Mouse (Mus musculus): Measurements from ENCODE around the gene Trim38. TPM values are rescaled to one million over a fixed set of nuclear protein-coding genes. Genes with fewer than 3 reads are reported as not detected.

The Trim38 gene
- polyA plus RNA-seq, 1 experiment from 2014 or later: not detected

DNA sequence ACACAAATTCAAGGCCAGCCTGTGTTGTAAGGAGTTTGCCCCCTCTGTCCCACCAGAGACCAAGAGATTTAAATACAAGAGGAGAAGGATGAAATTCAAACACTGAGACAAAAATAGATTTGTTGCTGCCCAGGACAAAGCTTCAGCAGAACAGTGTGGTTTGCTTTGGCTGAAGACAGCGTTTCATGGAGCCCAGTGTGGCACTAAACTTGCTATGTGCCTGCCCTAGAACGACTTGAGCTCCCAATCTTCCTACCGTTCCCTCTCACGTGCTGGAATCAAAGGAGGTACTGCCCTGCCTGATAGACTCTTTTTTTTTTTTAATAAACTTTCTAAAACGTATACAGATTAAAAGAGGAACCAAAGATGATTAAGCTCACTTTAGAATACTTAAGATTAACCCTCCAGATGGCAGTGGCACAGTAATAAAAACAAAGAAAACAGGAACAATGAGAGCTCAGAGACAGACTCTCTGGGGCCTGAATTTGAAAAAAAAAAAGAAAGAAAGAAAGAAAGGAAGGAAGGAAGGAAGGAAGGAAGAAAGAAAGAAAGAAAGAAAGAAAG, 797 bp upstream of the Trim38 start:
- no peak for ATAC-seq (ENCODE audit: low FRiP score, low read depth)
- H3K27ac ChIP-seq: no peak overlapping the region
- no peaks in the 10 kb centered on the region for H3K27me3 ChIP-seq
- H3K36me3 ChIP-seq: no peaks in the 10 kb centered on the region
- H3K4me3 ChIP-seq: no peak overlapping the region
- H3K4me2 ChIP-seq (replicated peaks): no peak overlapping the region
- no peaks in the 10 kb centered on the region for H3K9me3 ChIP-seq
- 55% methylated on average over 5 of the region's 5 CpGs for WGBS
- H3K4me1 ChIP-seq: peaks cover 12% of the 10 kb centered on the region
- no peak overlapping the region for H3K9ac ChIP-seq

DNA sequence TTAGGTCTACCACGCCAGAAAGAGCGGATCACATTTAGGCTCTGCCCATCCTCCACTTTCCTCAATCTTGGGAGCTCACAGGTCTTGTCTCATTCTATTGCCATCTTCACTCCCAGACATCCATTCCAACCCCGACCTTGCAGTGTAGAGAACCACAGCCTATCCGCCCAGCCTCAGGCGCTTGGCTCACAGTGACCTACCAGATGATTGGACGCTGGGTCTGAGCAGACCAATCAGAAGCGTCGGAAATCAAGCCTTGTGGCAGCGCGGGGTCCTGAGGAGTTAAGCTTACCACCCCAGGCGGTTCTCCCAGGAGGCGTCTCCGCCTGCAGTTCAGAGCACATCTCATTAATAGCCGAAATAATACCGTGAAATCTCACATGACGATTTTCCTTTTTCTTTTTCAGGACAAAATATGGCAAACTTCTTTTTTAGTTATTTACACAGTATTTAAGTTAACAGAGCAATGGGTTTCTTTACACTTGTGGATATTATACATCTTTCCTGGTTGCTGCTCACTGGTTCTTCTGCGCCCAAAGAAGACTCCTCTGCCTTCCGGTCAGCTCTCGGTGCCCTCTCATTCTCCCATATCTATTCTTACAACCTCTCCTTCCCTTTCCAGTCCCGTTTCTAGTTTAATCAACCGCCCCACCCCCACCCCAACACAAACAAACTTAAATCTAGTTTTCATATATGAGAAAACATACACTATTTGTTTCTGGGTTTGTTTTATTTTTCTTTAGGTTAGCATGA, 3.0 kb downstream of the Trim38 start:
- peaks cover 4% of the 10 kb centered on the region; the same call in 1 of the 2 replicates for H3K4me1 ChIP-seq
- WGBS: 24% methylated on average over 21 of the region's 21 CpGs
- ATAC-seq (ENCODE audit: low FRiP score, low read depth): peak; percentile 87
- peak overlapping the region; percentile 52 for H3K4me2 ChIP-seq (replicated peaks)
- H3K27me3 ChIP-seq: no peaks in the 10 kb centered on the region
- H3K9me3 ChIP-seq: no peaks in the 10 kb centered on the region
- H3K27ac ChIP-seq: no peak overlapping the region
- no peak overlapping the region for H3K9ac ChIP-seq
- H3K4me3 ChIP-seq: no peak overlapping the region
- no peaks in the 10 kb centered on the region for H3K36me3 ChIP-seq

DNA sequence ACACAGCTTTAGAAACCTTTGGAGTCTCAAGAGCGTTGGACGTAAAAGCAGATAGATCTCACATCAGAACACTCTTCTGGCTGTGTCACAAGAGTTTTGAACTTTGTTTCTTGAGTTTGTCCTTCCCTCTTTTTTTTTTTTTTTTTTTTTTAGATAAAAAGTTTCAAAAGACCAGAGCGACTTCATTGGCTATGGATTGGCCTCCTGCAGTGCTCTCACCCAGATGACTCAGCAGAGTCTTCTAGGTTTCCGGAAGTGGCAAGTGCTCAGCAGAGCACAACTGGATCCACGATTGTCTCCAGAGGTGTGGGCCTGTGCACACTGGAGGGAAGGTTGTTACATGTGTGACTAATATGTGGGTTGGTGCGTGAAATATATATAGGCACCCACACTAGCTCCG, 8.6 kb downstream of the Trim38 start:
- H3K9ac ChIP-seq: no peak overlapping the region
- no peak for ATAC-seq (ENCODE audit: low FRiP score, low read depth)
- no peaks in the 10 kb centered on the region for H3K9me3 ChIP-seq
- H3K36me3 ChIP-seq: no peaks in the 10 kb centered on the region
- no peak overlapping the region for H3K4me3 ChIP-seq
- H3K27me3 ChIP-seq: no peaks in the 10 kb centered on the region
- H3K4me2 ChIP-seq (replicated peaks): no peak overlapping the region
- H3K4me1 ChIP-seq: no peaks in the 10 kb centered on the region
- H3K27ac ChIP-seq: no peak overlapping the region
- WGBS: 88% methylated on average over 7 of the region's 7 CpGs

DNA sequence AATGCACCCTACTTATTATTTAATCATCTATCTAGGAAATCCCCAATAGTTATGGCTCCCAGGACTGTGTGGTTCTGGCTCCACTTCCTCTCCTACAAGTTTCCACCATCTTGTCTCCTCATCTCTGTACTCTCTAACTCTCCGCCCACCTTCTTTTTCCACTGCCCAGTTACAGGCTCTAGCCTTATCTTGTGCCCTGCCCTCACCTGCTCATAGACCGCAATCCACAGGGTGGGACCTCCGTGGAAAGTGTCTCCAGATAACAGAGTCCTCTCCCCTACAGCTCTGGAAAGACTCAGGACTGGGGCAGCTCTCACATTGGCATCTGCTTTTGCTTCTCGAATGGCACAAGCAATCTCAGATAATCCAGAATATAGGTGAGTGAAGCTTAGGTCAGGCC, 9.3 kb downstream of the Trim38 start:
- Histone ChIP-seq H3K36me3 (no peaks in the 10 kb centered on the region), H3K4me2 (replicated peaks) (no peak overlapping the region), H3K9me3 (no peaks in the 10 kb centered on the region), H3K4me3 (no peak overlapping the region), H3K4me1 (no peaks in the 10 kb centered on the region), H3K27me3 (no peaks in the 10 kb centered on the region), H3K27ac (no peak overlapping the region), H3K9ac (no peak overlapping the region)
- ATAC-seq (ENCODE audit: low FRiP score, low read depth): no peak
- WGBS: 86% methylated on average over 4 of the region's 4 CpGs

DNA sequence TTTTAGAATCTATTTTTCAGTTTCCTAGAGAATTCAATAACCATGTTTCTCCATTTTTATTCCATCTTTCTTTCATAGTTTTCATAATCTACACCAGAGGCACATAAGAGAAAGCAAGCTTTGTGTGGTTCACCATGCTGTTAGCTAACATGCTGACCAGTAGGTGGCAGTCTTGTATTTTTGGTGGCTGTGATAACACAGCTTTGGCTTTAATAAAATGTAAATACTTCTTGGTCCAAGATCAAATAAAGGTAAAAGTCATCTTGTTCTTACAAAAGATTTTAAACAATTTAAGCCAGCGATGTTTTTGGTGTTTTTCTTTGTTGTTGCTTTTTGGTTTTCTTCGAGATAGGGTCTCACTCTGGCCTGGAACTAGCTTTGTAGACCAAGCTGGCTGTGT, 22.8 kb downstream of the Trim38 start:
- H3K4me1 ChIP-seq: no peaks in the 10 kb centered on the region
- no peak overlapping the region for H3K27ac ChIP-seq
- H3K9me3 ChIP-seq: no peaks in the 10 kb centered on the region
- no peak overlapping the region for H3K4me2 ChIP-seq (replicated peaks)
- 45% methylated on average over 2 of the region's 2 CpGs for WGBS
- no peaks in the 10 kb centered on the region for H3K36me3 ChIP-seq
- no peaks in the 10 kb centered on the region for H3K27me3 ChIP-seq
- no peak for ATAC-seq (ENCODE audit: low FRiP score, low read depth)
- no peak overlapping the region for H3K4me3 ChIP-seq
- no peak overlapping the region for H3K9ac ChIP-seq

DNA sequence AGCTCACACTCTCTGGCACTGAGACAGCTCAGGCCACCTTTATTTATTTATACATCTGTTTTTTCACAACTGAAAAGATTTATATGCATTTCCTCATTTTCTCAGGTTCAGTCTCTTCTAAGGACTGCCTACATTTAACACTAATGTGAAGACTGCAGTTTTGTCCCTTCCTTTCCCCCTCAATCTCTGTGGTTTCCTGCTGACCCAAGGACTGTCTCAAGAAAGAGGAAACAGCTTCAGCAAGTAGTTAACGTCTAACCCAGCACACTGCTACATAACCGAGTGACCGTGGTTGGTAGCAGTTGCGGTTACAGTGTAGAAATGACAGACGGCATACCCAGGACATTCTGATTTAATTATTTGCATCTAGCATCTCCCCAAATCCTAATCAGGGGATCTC, 29.7 kb downstream of the Trim38 start:
- WGBS: 62% methylated on average over 5 of the region's 5 CpGs

DNA sequence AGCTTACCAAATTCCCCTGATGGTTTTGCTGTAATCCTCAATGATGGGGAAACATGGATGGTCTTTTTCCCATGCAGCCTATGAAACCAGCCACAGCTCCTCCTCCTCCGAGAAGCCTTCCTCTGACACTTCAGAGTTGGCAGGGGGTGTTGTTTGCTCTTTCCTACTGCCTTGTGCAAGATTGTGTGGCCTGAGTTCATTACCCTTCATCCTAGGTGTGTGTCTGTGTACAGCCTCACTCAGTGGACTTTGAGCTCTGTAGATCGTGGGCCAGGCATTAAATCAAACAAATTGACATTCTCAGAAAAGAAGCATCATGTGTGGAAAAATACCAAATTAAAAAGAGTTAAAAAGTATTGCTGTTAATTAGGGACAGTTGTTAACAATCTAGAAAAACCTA, 34.8 kb downstream of the Trim38 start:
- no peaks in the 10 kb centered on the region for H3K27me3 ChIP-seq
- no peaks in the 10 kb centered on the region for H3K36me3 ChIP-seq
- no peak overlapping the region for H3K9ac ChIP-seq
- WGBS: 78% methylated on average over 2 of the region's 2 CpGs
- H3K9me3 ChIP-seq: no peaks in the 10 kb centered on the region
- no peaks in the 10 kb centered on the region for H3K4me1 ChIP-seq
- H3K27ac ChIP-seq: no peak overlapping the region
- no peak overlapping the region for H3K4me3 ChIP-seq
- ATAC-seq (ENCODE audit: low FRiP score, low read depth): no peak
- no peak overlapping the region for H3K4me2 ChIP-seq (replicated peaks)

More for the DNA sequence above, 29.7 kb downstream of the Trim38 start:
- Histone ChIP-seq H3K4me1 (peaks cover 14% of the 10 kb centered on the region), H3K36me3 (no peaks in the 10 kb centered on the region), H3K9me3 (no peaks in the 10 kb centered on the region), H3K9ac (no peak overlapping the region), H3K4me2 (replicated peaks) (no peak overlapping the region), H3K27ac (no peak overlapping the region), H3K27me3 (no peaks in the 10 kb centered on the region), H3K4me3 (no peak overlapping the region)
- no peak for ATAC-seq (ENCODE audit: low FRiP score, low read depth)

DNA sequence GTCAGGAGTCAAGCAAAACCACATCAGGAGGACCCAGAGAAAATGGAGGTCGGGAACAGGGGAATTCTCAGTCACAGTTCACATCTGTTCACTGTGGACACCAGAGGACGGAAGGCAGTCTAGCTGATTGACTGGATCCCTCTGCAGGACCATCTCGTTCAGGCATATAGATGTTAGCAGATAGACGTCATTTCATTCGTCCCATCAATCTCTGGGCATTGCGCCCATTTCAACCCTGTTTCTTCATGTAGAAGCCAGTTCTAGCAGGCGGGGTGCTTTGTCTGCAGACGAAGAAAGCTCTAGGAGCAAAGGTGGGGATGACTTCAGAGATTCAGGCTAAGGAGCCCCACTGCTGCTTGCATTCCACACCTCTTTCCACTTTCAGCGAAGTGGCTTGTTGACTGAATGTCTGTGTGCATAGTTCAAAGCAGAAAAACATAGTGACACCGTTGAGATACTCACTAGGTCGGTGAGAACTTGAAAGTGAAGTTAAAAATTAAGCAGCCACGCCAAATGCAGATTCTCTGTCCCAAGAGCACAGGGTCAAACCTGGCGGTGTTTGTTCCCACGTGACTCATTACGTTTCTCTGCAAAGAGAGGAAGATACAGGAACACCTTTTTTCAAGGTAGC, 36.8 kb downstream of the Trim38 start, which contains the start of gene Slc17a2:
TSS of gene Slc17a2 (plus strand) at position 572 of the 631 bp plus-strand sequence.
- Histone ChIP-seq H3K4me1 (no peaks in the 10 kb centered on the region), H3K36me3 (no peaks in the 10 kb centered on the region), H3K4me3 (no peak within 1 kb of the TSS), H3K27ac (no peak within 1 kb of the TSS), H3K9me3 (no peaks in the 10 kb centered on the region), H3K9ac (no peak within 1 kb of the TSS), H3K27me3 (no peaks in the 10 kb centered on the region), H3K4me2 (replicated peaks) (no peak within 1 kb of the TSS)
- no peak for ATAC-seq (ENCODE audit: low FRiP score, low read depth)
- WGBS: 89% methylated on average over 15 of the region's 15 CpGs

DNA sequence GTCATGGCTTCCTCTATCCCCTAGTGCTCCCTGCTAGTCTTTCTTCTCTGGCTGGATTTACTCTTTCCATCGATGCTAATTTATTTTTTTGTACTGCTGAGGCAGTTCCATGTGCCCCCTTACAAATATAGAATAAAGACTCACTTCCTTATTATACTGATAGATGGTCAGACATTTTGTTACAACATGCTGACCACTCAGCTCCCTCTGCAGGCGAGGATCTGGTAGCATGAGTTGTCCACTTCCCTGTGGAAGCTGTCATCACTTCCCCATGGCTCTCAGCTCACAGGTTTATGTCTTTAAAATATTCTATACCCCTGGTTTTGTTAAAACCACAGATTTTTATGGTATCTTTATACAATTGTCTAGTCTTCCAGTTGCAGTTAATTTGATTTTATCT, 46.4 kb downstream of the Trim38 start:
- no peak overlapping the region for H3K9ac ChIP-seq
- H3K36me3 ChIP-seq: no peaks in the 10 kb centered on the region
- no peaks in the 10 kb centered on the region for H3K9me3 ChIP-seq
- no peak overlapping the region for H3K27ac ChIP-seq
- H3K4me2 ChIP-seq (replicated peaks): no peak overlapping the region
- no peak for ATAC-seq (ENCODE audit: low FRiP score, low read depth)
- H3K27me3 ChIP-seq: no peaks in the 10 kb centered on the region
- H3K4me3 ChIP-seq: no peak overlapping the region
- WGBS: 76% methylated on average over 2 of the region's 2 CpGs
- peaks cover 10% of the 10 kb centered on the region; the same call in 1 of the 2 replicates for H3K4me1 ChIP-seq

DNA sequence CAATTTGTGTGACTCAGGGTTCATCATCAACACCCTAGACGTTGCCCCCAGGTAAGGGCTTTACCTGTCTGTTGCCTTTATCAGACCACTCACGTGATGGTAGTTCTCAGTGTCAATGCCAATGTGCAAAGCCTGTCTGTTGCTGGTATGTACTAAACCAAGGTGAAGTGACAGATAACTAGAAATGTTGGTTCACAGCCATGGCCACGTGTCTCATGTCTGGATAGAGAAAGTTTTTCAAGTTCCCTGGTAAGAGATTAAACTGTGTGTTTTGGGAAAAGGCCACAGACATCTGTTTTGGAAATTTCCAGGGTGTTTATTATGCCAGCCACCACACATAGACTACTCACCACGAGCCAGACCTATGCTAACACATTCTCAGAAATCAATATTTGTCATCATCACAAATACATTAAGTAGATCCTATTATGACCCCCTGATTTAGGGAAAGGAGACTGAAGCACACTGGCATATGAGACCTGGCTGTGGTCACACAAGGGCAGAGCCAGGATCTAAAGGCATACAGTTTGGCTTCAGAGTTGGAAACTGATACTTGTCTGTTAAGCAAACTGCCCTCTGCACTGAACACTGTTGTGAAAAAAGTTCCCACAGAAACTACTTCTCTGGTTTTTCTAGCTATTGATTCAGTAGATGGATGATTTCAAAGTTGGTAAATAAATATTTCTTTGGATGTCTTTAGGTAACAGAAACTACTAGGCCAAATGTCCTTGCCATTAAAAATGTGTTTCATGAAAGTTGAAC, 50.6 kb downstream of the Trim38 start:
- no peaks in the 10 kb centered on the region for H3K36me3 ChIP-seq
- no peaks in the 10 kb centered on the region for H3K9me3 ChIP-seq
- H3K9ac ChIP-seq: no peak overlapping the region
- H3K4me2 ChIP-seq (replicated peaks): no peak overlapping the region
- no peak overlapping the region for H3K4me3 ChIP-seq
- no peaks in the 10 kb centered on the region for H3K27me3 ChIP-seq
- no peak overlapping the region for H3K27ac ChIP-seq
- ATAC-seq (ENCODE audit: low FRiP score, low read depth): no peak
- peaks cover 10% of the 10 kb centered on the region; the same call in 1 of the 2 replicates for H3K4me1 ChIP-seq
- 67% methylated on average over 4 of the region's 4 CpGs for WGBS

DNA sequence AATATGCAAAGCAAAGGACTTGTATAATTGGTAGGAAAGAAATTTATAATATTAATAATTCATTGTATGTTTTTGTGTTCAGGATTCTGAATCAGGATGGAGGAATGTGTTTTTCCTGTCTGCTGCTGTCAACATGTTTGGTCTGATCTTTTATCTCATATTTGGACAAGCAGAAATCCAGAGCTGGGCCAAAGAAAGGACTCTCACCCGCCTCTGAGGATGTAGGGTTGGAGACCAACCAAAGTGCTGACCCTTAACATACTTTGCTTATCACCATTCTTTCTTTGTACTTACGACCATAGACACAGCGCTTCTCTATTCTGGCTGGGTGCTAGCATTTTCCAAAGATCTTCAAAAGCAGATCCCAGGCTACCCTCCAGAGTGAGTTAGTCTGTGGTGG, 52.5 kb downstream of the Trim38 start:
- no peak overlapping the region for H3K4me2 ChIP-seq (replicated peaks)
- H3K27ac ChIP-seq: no peak overlapping the region
- no peaks in the 10 kb centered on the region for H3K36me3 ChIP-seq
- H3K4me1 ChIP-seq: peaks cover 10% of the 10 kb centered on the region; the same call in 1 of the 2 replicates
- no peak overlapping the region for H3K4me3 ChIP-seq
- no peak for ATAC-seq (ENCODE audit: low FRiP score, low read depth)
- no peaks in the 10 kb centered on the region for H3K27me3 ChIP-seq
- no peak overlapping the region for H3K9ac ChIP-seq
- 82% methylated on average over 3 of the region's 3 CpGs for WGBS
- no peaks in the 10 kb centered on the region for H3K9me3 ChIP-seq

DNA sequence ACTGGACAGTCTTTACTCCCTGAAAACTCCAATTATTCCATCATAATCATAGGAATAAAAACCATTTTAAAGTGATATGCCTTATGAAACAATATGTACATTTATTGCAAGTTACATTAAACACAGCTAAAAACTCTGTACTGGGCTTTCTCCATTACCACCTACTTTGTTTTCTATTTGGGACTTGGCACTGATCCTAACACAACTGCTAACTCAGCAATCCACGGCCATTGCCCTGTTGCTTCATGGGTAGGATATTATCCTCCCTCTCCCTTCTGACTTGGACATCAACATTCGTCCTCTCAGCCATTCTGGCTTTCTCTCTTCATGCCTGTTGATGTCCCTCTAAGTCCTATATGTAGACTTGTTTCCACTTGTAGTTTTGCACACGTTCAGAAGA, 56.9 kb downstream of the Trim38 start:
- 66% methylated on average over 3 of the region's 3 CpGs for WGBS

More for the DNA sequence above, 56.9 kb downstream of the Trim38 start:
- no peaks in the 10 kb centered on the region for H3K4me1 ChIP-seq
- no peak for ATAC-seq (ENCODE audit: low FRiP score, low read depth)
- no peaks in the 10 kb centered on the region for H3K27me3 ChIP-seq
- no peaks in the 10 kb centered on the region for H3K9me3 ChIP-seq
- H3K4me2 ChIP-seq (replicated peaks): no peak overlapping the region
- H3K9ac ChIP-seq: no peak overlapping the region
- no peak overlapping the region for H3K27ac ChIP-seq
- H3K36me3 ChIP-seq: no peaks in the 10 kb centered on the region
- H3K4me3 ChIP-seq: no peak overlapping the region

All from limb, embryonic 13.5 days (tissue).